Mouse (Mus musculus) limb, embryonic 14.5 days (tissue): ENCODE data around the gene Coasy. TPM values are rescaled to one million over a fixed set of nuclear protein-coding genes. Genes with fewer than 3 reads are reported as not detected.
A peak's percentile ranks its signal among the peaks of the same experiment; 100 is the strongest.

Experiments used
- ATAC-seq: fragments of 200-750 bp; cut with Nextera tagmentation; 2 replicates; pipeline ENCODE4 v1.8.0; 2017; ENCODE audit warnings: low read depth, moderate number of reproducible peaks, moderate TSS enrichment; ENCODE audit not compliant: low FRiP score
- DNase-seq: peaks from one replicate; pipeline ENCODE4 v3.0.0-alpha.2; 2015; ENCODE audit warnings: low spot score
- H3K27ac ChIP-seq: fragments of 300-500 bp; sonication (generic); replicated peaks from 2 replicates; pipeline ENCODE4 v1.5.1; 2014; ENCODE audit warnings: low read depth, mild to moderate bottlenecking, low read length, moderate library complexity, mixed read lengths
- H3K27me3 ChIP-seq: fragments of 300-500 bp; sonication (generic); 2 replicates; pipeline ENCODE4 v1.6.1; 2014; ENCODE audit warnings: low read length, mixed read lengths; ENCODE audit not compliant: control insufficient read depth, insufficient read depth
- H3K36me3 ChIP-seq: fragments of 300-500 bp; sonication (generic); 2 replicates; pipeline ENCODE4 v1.6.1; 2014; ENCODE audit warnings: mild to moderate bottlenecking, low read length, moderate library complexity, mixed read lengths; ENCODE audit not compliant: control insufficient read depth, insufficient read depth
- H3K4me1 ChIP-seq: fragments of 300-500 bp; sonication (generic); 2 replicates; pipeline ENCODE4 v1.6.1; 2014; ENCODE audit warnings: antibody characterized with exemption, low read length, mixed read lengths; ENCODE audit not compliant: control insufficient read depth, insufficient read depth
- H3K4me2 ChIP-seq: fragments of 300-500 bp; sonication (generic); replicated peaks from 2 replicates; pipeline ENCODE4 v1.6.1; 2014; ENCODE audit warnings: low read depth, mild to moderate bottlenecking, low read length, moderate library complexity; ENCODE audit not compliant: severe bottlenecking
- H3K4me3 ChIP-seq: fragments of 300-500 bp; sonication (generic); replicated peaks from 2 replicates; pipeline ENCODE4 v1.5.1; 2014; ENCODE audit warnings: low read length
- H3K9ac ChIP-seq: fragments of 300-500 bp; sonication (generic); 2 replicates; pipeline ENCODE4 v1.6.1; 2014; ENCODE audit warnings: mild to moderate bottlenecking, low read depth, low read length, moderate library complexity; ENCODE audit not compliant: severe bottlenecking
- H3K9me3 ChIP-seq: fragments of 300-500 bp; sonication (generic); 2 replicates; pipeline ENCODE4 v1.6.1; 2016; ENCODE audit warnings: low read length; ENCODE audit not compliant: control insufficient read depth
- POLR2A ChIP-seq: fragments of 200-500 bp; IDR thresholded peaks from 2 replicates; pipeline ENCODE4 v1.8.0; 2012; ENCODE audit warnings: inconsistent platforms, mild to moderate bottlenecking, moderate library complexity, borderline replicate concordance; ENCODE audit not compliant: insufficient read depth, insufficient read length; ENCODE audit errors: extremely low read depth
- WGBS: fragments of 180-500 bp; shearing (Covaris S2); extraction: QIAGEN DNeasy Blood & Tissue Kit; methylation state at CpG from one replicate; pipeline ENCODE4 v1.1.7; 2014; 5-methylcytosine and 5-hydroxymethylcytosine counted together
- polyA plus RNA-seq, 2 experiments: library from polyadenylated mRNA; depleted of rRNA in 1 of 2; stranded (reverse) in 1 of 2; unstranded in 1 of 2; fragments of >200 nt; fragmentation: Nextera tagmentation in 1 of 2; extraction: Ambion mirVana in 1 of 2; gene quantifications; 2 replicates each; pipeline versions ENCODE4 v1.2.1 to v1.2.3; 2012 to 2014

Gene Coasy
- polyA plus RNA-seq, 2 experiments, result 43.3 to 49.1 TPM

DNA sequence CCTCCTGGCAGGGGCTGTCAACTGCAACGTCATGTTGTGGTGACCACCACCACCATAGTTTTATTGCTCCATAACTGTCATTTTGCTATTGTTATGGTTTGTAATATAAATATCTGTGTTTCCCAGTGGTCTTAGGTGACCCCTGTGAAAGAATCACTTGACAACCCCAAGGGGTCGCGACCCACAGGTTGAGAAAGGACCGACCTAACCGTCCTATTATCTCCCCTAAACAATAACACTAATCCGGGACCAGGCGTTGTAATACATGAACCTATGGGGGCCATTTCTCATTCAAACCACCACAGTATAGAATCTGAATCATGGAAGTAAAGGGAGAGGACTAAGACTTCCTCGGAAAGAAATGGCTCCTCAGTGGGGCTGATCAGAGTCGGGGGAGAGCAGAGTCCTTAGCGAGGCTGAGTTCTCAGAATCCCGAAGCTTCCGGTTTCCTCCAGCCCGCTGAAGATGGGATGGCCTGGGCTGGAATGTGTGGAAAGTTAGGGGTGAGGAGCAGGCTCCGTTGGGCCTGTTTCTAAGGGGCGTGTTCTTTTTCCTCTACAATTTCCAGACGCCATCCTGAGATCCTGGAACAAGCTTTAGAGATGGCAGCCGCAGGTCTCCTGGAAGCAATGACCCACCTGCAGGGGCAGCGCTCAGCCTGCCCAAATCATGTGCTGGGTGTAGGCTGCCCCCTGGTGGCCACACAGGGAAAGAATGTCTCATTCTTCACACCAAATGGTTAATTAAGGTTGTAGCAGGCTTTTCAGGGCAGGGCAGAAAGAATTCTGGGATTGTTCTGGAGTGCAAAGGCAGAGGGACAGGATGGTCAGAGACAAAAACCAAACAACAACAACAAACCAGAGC is 15.6 kb upstream of the Coasy start:
- Histone ChIP-seq H3K4me3 (0 out of 2 replicates have a peak overlapping the region, but pooled peaks have one; percentile 19), H3K9ac (no peak overlapping the region), H3K36me3 (peaks cover 14% of the 10 kb centered on the region; the same call in 1 of the 2 replicates), H3K9me3 (no peaks in the 10 kb centered on the region), H3K4me2 (peak overlapping the region; percentile 40), H3K27me3 (0 out of 2 replicates have a peak, but pooled peaks cover 3% of the 10 kb centered on the region), H3K4me1 (peaks cover 22% of the 10 kb centered on the region), H3K27ac (no peak overlapping the region)
- ATAC-seq (peak; percentile 38; the same call in 1 of the 2 replicates), DNase-seq (peak; percentile 85)
- TF ChIP-seq POLR2A, result 0 out of 2 replicates have a peak, but pooled peaks have one; percentile 14
- 28% methylated on average over 18 of the region's 18 CpGs for WGBS

DNA sequence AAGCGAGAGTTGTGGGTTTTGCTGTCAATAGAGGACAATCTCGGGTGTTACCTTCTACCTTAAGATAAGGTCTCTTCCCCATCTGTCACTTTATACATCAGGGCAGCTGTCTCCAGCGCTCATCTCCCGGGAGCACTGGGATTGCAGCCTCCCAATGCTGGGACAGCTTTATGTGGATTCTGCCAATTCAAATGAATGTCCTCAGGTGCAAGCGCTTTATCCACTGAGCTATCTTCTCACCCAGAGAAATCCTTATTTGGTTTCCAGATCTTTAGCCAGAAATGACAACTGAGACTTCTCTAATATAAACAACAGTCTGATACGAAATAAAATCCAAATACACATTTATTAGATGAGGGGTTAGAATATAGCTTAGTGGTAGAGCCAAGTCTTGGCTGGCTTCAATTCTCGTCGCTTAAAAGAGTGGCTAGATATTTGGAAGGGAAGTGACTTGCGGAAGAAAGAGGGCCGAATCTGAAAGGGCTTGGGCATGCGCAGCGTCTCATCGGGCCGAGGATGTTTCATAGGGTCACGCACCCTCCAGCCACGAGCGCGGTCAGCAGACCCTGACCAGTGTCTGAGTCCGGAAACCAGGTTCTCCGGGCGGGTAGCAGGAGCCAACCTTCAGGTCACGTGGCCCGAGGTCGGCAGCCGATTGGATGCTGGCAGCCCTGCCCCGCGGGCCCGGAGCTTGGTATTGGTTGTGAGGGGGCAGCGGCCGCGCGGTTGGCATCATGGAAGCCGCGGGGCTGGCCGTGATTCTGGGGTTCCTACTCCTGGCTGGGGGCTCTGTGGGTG is 12.8 kb upstream of the Coasy start, which contains the start of gene Naglu:
Gene Naglu (plus strand): TSS at position 622 of the 798 bp plus-strand sequence.
- no peaks in the 10 kb centered on the region for H3K36me3 ChIP-seq
- peak within 1 kb of the TSS; percentile 73 for H3K4me3 ChIP-seq
- peak; percentile 92 for ATAC-seq
- DNase-seq, result peak; percentile 90
- H3K27me3 ChIP-seq, result 0 out of 2 replicates have a peak, but pooled peaks cover 3% of the 10 kb centered on the region
- H3K9me3 ChIP-seq, result no peaks in the 10 kb centered on the region
- peak within 1 kb of the TSS; percentile 99 for H3K4me2 ChIP-seq
- 5% methylated on average over 31 of the region's 35 CpGs for WGBS
- TF ChIP-seq POLR2A, result 0 out of 2 replicates have a peak, but pooled peaks have one; percentile 15
- H3K9ac ChIP-seq, result peak within 1 kb of the TSS; percentile 70
- no peak within 1 kb of the TSS for H3K27ac ChIP-seq
- H3K4me1 ChIP-seq, result 0 out of 2 replicates have a peak, but pooled peaks cover 6% of the 10 kb centered on the region

DNA sequence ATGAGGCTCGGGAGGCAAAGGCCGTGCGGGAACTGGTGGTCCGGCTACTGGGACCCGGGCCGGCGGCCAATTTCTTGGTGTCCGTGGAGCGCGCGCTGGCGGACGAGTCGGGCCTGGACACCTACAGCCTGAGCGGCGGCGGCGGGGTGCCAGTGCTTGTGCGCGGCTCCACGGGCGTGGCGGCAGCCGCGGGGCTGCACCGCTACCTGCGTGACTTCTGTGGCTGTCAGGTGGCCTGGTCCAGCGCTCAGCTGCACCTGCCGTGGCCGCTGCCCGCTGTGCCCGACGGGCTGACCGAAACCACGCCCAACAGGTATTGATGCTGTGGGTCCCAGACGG is 12.2 kb upstream of the Coasy start:
- Histone ChIP-seq H3K36me3 (no peaks in the 10 kb centered on the region), H3K27ac (no peak overlapping the region), H3K9ac (peak overlapping the region; percentile 70), H3K4me3 (peak overlapping the region; percentile 73), H3K4me1 (0 out of 2 replicates have a peak, but pooled peaks cover 6% of the 10 kb centered on the region), H3K27me3 (0 out of 2 replicates have a peak, but pooled peaks cover 3% of the 10 kb centered on the region), H3K4me2 (peak overlapping the region; percentile 99), H3K9me3 (no peaks in the 10 kb centered on the region)
- TF ChIP-seq POLR2A, result no peak
- 0% methylated on average over 18 of the region's 36 CpGs for WGBS
- ATAC-seq (peak; percentile 55), DNase-seq (no peak)

DNA sequence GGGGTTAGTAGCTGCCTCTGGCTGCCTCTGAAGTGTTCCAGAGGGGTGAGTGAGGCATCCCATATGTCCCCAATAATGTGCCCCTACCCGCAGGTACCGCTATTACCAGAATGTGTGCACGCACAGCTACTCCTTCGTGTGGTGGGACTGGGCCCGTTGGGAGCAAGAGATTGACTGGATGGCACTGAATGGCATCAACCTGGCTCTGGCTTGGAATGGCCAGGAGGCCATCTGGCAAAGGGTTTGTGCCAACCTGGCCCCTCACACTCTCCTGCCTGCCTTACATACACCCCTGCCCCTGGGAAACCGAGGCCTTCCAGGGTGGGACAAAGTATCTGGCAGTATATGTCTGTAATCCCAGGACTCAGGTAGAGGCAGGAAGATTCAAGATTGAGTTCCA is 11.4 kb upstream of the Coasy start:
- H3K4me2 ChIP-seq, result no peak overlapping the region
- TF ChIP-seq POLR2A, result no peak
- ATAC-seq (no peak), DNase-seq (no peak)
- 73% methylated on average over 6 of the region's 6 CpGs for WGBS
- no peaks in the 10 kb centered on the region for H3K36me3 ChIP-seq
- no peak overlapping the region for H3K27ac ChIP-seq
- 0 out of 2 replicates have a peak, but pooled peaks cover 3% of the 10 kb centered on the region for H3K27me3 ChIP-seq
- H3K4me3 ChIP-seq, result no peak overlapping the region
- H3K4me1 ChIP-seq, result 0 out of 2 replicates have a peak, but pooled peaks cover 6% of the 10 kb centered on the region
- no peaks in the 10 kb centered on the region for H3K9me3 ChIP-seq
- no peak overlapping the region; the same call in 1 of the 2 replicates for H3K9ac ChIP-seq
